Mouse (Mus musculus): ENCODE results near the gene Rnf212b. TPM values are rescaled to one million over a fixed set of nuclear protein-coding genes. Genes with fewer than 3 reads are reported as not detected.

Gene Rnf212b
- polyA plus RNA-seq, 1 experiment from 2014 or later: not detected

DNA sequence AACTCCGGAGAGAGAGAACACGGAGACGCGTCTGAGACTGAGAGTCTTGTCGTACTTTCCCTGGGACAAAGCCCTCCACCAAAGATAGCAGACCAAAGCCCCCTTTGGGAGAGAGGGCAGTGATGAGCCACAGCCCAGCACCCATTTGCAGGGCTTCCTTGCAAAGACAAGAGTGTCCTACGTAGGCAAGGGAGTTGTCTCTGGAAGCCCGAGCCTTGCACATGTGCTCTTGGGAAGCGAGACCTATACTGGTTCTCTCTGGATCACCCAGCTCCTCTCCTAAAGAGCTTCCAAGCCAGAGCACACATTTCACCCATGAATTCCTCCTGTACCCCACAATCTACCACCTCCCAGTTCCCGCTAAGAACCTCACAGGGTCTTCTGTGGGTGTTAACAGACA lies 33.9 kb upstream of the Rnf212b start:
- 91% methylated on average over 9 of the region's 9 CpGs for WGBS
- no peak for ATAC-seq (ENCODE audit: low read depth)
- Histone ChIP-seq H3K9me3 (ENCODE audit: control insufficient read depth, low read length) (no peaks in the 10 kb centered on the region), H3K4me3 (ENCODE audit: low read depth, low read length) (peak overlapping the region; percentile 35; the same call in 1 of the 2 replicates), H3K27me3 (ENCODE audit: control insufficient read depth, insufficient read depth, low read length) (no peaks in the 10 kb centered on the region), H3K4me1 (ENCODE audit: control insufficient read depth, insufficient read depth, low read length) (no peaks in the 10 kb centered on the region), H3K9ac (replicated peaks; ENCODE audit: low read depth, low read length) (0 out of 2 replicates have a peak overlapping the region, but pooled peaks have one; percentile 4), H3K4me2 (ENCODE audit: low read depth, low read length) (peak overlapping the region; percentile 60), H3K36me3 (ENCODE audit: control insufficient read depth, insufficient read depth, low read length) (no peaks in the 10 kb centered on the region), H3K27ac (ENCODE audit: low read depth, low read length) (no peak overlapping the region)

DNA sequence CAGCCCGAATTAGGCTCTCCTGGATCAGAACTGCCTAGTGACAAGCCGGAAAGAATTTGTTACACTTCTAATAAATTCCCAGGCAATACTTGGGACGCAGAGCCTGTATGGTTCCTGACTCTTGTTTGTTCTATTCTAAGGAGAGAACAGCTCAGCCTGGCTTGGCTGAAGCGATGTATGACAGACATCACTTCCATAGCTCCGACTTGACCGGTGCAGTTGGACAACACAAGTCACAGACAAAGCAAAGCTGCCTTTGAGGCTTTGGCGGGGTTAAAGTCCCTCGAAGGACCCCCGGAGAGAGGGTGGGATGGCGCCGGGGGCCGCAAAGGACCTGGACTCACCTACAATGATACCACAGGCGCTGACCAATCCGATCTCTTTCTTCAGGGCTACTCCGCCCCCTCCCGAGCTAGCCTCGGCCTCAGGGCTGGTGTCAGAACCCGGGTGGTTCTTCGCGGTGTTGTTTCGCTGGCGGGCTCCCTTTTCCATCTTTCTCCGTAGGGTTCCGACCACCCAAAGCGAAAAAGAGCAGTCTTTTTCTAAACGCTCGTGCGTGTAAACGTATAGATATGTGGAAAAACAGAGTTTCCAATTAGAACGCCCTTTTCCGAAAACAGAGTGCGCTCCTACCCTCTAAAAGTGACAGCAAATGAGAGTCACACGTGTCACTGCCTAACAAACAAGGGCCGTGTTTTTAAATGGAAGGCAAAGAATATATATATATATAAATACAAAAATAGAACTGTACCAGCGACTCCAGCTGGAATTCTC lies 32.9 kb upstream of the Rnf212b start:
- 2% methylated on average over 35 of the region's 35 CpGs for WGBS
- peak; percentile 89 for ATAC-seq (ENCODE audit: low read depth)
- Histone ChIP-seq H3K27me3 (ENCODE audit: control insufficient read depth, insufficient read depth, low read length) (no peaks in the 10 kb centered on the region), H3K4me3 (ENCODE audit: low read depth, low read length) (peak overlapping the region; percentile 35), H3K36me3 (ENCODE audit: control insufficient read depth, insufficient read depth, low read length) (no peaks in the 10 kb centered on the region), H3K27ac (ENCODE audit: low read depth, low read length) (no peak overlapping the region), H3K4me1 (ENCODE audit: control insufficient read depth, insufficient read depth, low read length) (no peaks in the 10 kb centered on the region), H3K9me3 (ENCODE audit: control insufficient read depth, low read length) (no peaks in the 10 kb centered on the region), H3K9ac (replicated peaks; ENCODE audit: low read depth, low read length) (peak overlapping the region; percentile 34), H3K4me2 (ENCODE audit: low read depth, low read length) (peak overlapping the region; percentile 60)

DNA sequence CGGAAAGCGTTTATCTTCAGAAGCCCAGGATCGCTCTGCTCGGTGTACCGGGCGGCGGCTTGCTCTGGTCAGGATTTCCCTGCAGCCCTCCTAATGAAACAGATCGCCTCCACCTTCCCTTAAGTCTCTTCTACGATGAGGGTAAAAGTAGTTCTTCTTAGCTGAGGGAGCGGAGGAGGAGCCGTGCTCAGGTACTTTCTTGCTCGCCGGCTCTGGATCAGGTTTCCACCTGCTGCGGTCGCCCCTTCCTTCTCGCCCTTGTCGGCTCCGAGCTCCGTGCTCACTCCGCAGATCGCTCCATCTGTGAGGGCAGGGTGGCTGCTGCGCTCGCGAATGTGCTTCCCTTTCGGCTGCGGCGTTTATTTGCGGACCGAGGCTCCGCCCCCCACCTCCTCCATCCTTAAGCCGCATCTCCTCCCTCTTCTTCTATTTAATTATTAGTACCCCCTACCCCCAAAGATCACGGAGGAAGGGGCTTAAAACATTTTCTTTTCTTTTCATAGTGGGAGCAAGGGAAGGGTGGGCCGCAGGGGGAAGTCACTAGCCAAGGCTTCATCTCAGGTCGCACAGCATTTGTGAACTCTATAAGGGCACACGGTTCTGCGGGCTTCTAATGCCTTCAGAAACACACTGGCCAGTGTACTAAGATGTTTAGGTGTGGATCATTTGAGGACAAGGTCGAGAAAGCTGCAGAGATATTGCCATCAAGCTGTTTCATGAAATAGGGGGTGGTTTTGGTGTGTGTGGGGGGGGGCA lies 32.2 kb upstream of the Rnf212b start, which contains the start of gene Slc7a8:
TSS of gene Slc7a8 (minus strand) at position 337 of the 756 bp plus-strand sequence.
- Histone ChIP-seq H3K9ac (replicated peaks; ENCODE audit: low read depth, low read length) (peak within 1 kb of the TSS; percentile 34), H3K27me3 (ENCODE audit: control insufficient read depth, insufficient read depth, low read length) (no peaks in the 10 kb centered on the region), H3K4me1 (ENCODE audit: control insufficient read depth, insufficient read depth, low read length) (no peaks in the 10 kb centered on the region), H3K27ac (ENCODE audit: low read depth, low read length) (peak within 1 kb of the TSS; percentile 52; the same call in 1 of the 2 replicates), H3K4me2 (ENCODE audit: low read depth, low read length) (peak within 1 kb of the TSS; percentile 60), H3K9me3 (ENCODE audit: control insufficient read depth, low read length) (no peaks in the 10 kb centered on the region), H3K36me3 (ENCODE audit: control insufficient read depth, insufficient read depth, low read length) (no peaks in the 10 kb centered on the region), H3K4me3 (ENCODE audit: low read depth, low read length) (peak within 1 kb of the TSS; percentile 35)
- under 1% methylated on average over 37 of the region's 37 CpGs for WGBS
- ATAC-seq (ENCODE audit: low read depth): peak; percentile 85

DNA sequence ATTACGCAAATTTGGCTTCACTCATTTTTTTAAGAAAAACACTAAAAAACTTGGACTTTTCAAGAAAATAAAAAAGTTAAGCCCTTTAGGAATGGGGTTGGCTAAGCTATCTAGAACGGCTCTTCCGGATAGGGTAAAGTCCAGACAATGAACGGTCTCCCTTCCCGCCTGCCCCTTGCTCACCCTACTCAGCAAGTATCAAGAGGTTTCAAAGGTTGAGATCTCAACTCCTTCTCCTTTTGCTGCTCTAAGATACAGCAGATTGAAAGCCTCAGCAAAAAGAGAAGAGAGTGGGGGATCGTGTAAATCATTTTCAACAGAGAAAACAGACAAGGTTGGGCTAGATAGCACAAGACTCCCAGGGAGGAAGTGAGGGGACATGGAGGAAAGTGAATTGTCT lies 31.0 kb upstream of the Rnf212b start:
- 89% methylated on average over 6 of the region's 6 CpGs for WGBS
- no peaks in the 10 kb centered on the region for H3K9me3 ChIP-seq (ENCODE audit: control insufficient read depth, low read length)
- no peak overlapping the region for H3K4me2 ChIP-seq (ENCODE audit: low read depth, low read length)
- no peak overlapping the region for H3K4me3 ChIP-seq (ENCODE audit: low read depth, low read length)
- H3K27me3 ChIP-seq (ENCODE audit: control insufficient read depth, insufficient read depth, low read length): no peaks in the 10 kb centered on the region
- no peak overlapping the region for H3K27ac ChIP-seq (ENCODE audit: low read depth, low read length)
- H3K4me1 ChIP-seq (ENCODE audit: control insufficient read depth, insufficient read depth, low read length): no peaks in the 10 kb centered on the region
- no peak for ATAC-seq (ENCODE audit: low read depth)
- no peaks in the 10 kb centered on the region for H3K36me3 ChIP-seq (ENCODE audit: control insufficient read depth, insufficient read depth, low read length)
- H3K9ac ChIP-seq (replicated peaks; ENCODE audit: low read depth, low read length): no peak overlapping the region

DNA sequence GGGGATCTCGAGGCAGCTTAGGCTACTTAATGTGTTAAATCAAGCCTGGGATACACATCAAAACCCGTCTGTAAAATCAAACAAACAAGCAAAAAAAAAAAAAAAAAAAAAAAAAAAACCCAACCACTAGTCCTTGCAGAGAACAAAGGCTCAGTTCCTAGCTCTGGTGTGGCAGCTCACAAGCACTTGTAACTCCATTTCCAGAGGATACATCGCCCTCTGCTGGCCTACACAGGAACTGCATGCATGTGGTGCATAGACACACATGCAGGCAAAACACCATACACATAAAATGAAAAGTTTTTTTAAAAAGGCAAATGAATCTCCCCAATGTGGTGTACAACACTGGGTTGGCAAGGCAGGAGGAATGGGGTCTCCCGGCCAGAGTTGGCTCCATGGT lies 28.0 kb upstream of the Rnf212b start:
- Histone ChIP-seq H3K27ac (ENCODE audit: low read depth, low read length) (no peak overlapping the region), H3K4me3 (ENCODE audit: low read depth, low read length) (no peak overlapping the region), H3K4me1 (ENCODE audit: control insufficient read depth, insufficient read depth, low read length) (no peaks in the 10 kb centered on the region), H3K27me3 (ENCODE audit: control insufficient read depth, insufficient read depth, low read length) (no peaks in the 10 kb centered on the region), H3K9ac (replicated peaks; ENCODE audit: low read depth, low read length) (no peak overlapping the region), H3K9me3 (ENCODE audit: control insufficient read depth, low read length) (no peaks in the 10 kb centered on the region), H3K4me2 (ENCODE audit: low read depth, low read length) (no peak overlapping the region), H3K36me3 (ENCODE audit: control insufficient read depth, insufficient read depth, low read length) (no peaks in the 10 kb centered on the region)
- no peak for ATAC-seq (ENCODE audit: low read depth)
- 66% methylated on average over 4 of the region's 4 CpGs for WGBS

DNA sequence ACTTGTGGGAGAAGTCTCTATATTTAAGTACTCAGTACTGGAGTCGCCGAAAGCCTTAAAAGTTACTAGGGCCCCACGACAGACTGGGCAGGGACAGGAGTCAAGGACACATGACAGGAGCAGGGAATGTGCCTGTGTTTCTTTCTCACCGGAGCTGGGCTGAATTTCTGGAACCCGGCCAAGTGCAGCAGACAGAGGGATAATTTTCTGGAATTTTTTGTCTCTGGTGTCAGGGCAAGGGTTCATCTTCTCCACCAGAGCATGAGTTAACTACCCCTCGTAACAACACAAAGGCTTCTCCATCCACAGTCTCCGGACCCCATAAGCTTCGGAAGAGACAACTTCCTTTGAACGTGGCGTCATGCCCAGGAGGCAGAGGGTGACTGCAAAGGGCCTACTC lies 27.5 kb upstream of the Rnf212b start:
- 63% methylated on average over 10 of the region's 10 CpGs for WGBS

DNA sequence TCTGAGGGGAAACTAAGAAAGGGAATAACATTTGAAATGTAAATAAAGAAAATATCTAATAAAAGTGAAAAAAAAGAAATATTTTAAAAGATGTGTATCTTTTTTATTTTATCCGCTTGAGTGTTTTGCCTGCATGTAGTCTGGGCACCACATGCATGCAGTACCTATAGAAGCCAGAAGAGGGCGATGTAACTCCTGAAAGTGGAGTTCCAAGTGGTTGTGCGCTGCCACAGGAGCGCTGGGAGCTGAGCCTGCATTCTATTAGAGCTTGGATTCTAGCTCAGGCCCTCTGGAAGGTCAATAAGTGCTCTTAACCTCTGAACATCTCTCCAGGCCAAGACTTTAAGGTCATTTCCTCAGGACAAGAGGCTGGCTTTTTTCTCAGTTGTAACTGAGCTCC lies 26.7 kb upstream of the Rnf212b start:
- Histone ChIP-seq H3K36me3 (ENCODE audit: control insufficient read depth, insufficient read depth, low read length) (no peaks in the 10 kb centered on the region), H3K27me3 (ENCODE audit: control insufficient read depth, insufficient read depth, low read length) (no peaks in the 10 kb centered on the region), H3K4me1 (ENCODE audit: control insufficient read depth, insufficient read depth, low read length) (no peaks in the 10 kb centered on the region), H3K9ac (replicated peaks; ENCODE audit: low read depth, low read length) (no peak overlapping the region), H3K4me2 (ENCODE audit: low read depth, low read length) (no peak overlapping the region), H3K4me3 (ENCODE audit: low read depth, low read length) (no peak overlapping the region), H3K27ac (ENCODE audit: low read depth, low read length) (no peak overlapping the region), H3K9me3 (ENCODE audit: control insufficient read depth, low read length) (no peaks in the 10 kb centered on the region)
- no peak for ATAC-seq (ENCODE audit: low read depth)
- WGBS: 57% methylated on average over 4 of the region's 4 CpGs

More for the DNA sequence above, 27.5 kb upstream of the Rnf212b start:
- ATAC-seq (ENCODE audit: low read depth): no peak
- no peaks in the 10 kb centered on the region for H3K9me3 ChIP-seq (ENCODE audit: control insufficient read depth, low read length)
- no peak overlapping the region for H3K4me2 ChIP-seq (ENCODE audit: low read depth, low read length)
- H3K27me3 ChIP-seq (ENCODE audit: control insufficient read depth, insufficient read depth, low read length): no peaks in the 10 kb centered on the region
- no peaks in the 10 kb centered on the region for H3K36me3 ChIP-seq (ENCODE audit: control insufficient read depth, insufficient read depth, low read length)
- no peak overlapping the region for H3K9ac ChIP-seq (replicated peaks; ENCODE audit: low read depth, low read length)
- H3K4me1 ChIP-seq (ENCODE audit: control insufficient read depth, insufficient read depth, low read length): no peaks in the 10 kb centered on the region
- no peak overlapping the region for H3K27ac ChIP-seq (ENCODE audit: low read depth, low read length)
- H3K4me3 ChIP-seq (ENCODE audit: low read depth, low read length): no peak overlapping the region

DNA sequence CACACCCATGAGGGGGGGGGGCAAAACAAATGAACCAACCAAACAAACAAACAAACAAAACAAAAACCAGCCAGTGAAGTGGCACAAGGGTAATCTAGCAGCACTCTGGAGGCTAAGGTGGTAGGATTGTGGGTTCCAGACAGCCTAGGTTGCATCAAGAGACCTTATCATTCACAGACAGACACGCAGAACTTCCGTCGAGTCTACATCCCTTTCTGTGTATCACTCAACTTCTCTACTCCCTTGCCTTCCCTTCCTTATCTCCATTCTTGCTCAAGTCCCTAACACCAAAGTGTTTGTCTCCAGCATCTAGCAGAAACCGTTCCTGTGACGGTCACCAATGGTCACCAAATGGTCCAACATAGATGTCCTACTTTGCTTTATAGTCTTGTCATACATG lies 25.7 kb upstream of the Rnf212b start:
- no peaks in the 10 kb centered on the region for H3K36me3 ChIP-seq (ENCODE audit: control insufficient read depth, insufficient read depth, low read length)
- no peak overlapping the region for H3K27ac ChIP-seq (ENCODE audit: low read depth, low read length)
- no peaks in the 10 kb centered on the region for H3K9me3 ChIP-seq (ENCODE audit: control insufficient read depth, low read length)
- no peak for ATAC-seq (ENCODE audit: low read depth)
- H3K4me1 ChIP-seq (ENCODE audit: control insufficient read depth, insufficient read depth, low read length): no peaks in the 10 kb centered on the region
- H3K4me2 ChIP-seq (ENCODE audit: low read depth, low read length): no peak overlapping the region
- H3K9ac ChIP-seq (replicated peaks; ENCODE audit: low read depth, low read length): no peak overlapping the region
- WGBS: 94% methylated on average over 5 of the region's 5 CpGs
- no peaks in the 10 kb centered on the region for H3K27me3 ChIP-seq (ENCODE audit: control insufficient read depth, insufficient read depth, low read length)
- H3K4me3 ChIP-seq (ENCODE audit: low read depth, low read length): no peak overlapping the region

DNA sequence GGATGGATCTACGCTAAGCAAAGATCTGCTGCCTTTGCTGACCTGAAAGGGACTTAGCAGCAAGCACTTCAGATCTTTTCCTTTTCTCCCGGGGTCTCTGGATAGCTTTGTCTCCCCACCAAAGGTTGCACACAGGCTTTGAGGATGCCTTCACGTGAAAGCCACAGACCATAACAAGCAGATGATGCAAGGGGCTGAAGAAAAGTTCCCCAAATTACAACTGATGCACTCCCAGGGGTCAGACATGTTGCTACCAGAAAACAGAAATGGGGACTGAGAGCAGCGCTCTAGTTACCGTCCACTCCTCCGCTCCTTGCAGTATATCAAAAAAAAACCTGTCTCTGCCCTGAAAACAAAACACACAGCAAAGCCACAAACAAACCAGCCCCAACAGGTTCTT lies 21.8 kb upstream of the Rnf212b start:
- H3K4me3 ChIP-seq (ENCODE audit: low read depth, low read length): no peak overlapping the region
- ATAC-seq (ENCODE audit: low read depth): no peak
- 84% methylated on average over 6 of the region's 6 CpGs for WGBS

More for the DNA sequence above, 21.8 kb upstream of the Rnf212b start:
- Histone ChIP-seq H3K9ac (replicated peaks; ENCODE audit: low read depth, low read length) (no peak overlapping the region), H3K4me1 (ENCODE audit: control insufficient read depth, insufficient read depth, low read length) (no peaks in the 10 kb centered on the region), H3K4me2 (ENCODE audit: low read depth, low read length) (no peak overlapping the region), H3K27me3 (ENCODE audit: control insufficient read depth, insufficient read depth, low read length) (no peaks in the 10 kb centered on the region), H3K36me3 (ENCODE audit: control insufficient read depth, insufficient read depth, low read length) (no peaks in the 10 kb centered on the region), H3K27ac (ENCODE audit: low read depth, low read length) (no peak overlapping the region), H3K9me3 (ENCODE audit: control insufficient read depth, low read length) (no peaks in the 10 kb centered on the region)

All from neural tube, embryonic 14.5 days (tissue).